Mouse (Mus musculus): ENCODE results near the gene Gm35315.
"Not testable (repeated sequence)": the region's sequence is repeated elsewhere in the genome, so short reads cannot be mapped to it uniquely, and the experiment has no call there.

Gm35315 gene

DNA sequence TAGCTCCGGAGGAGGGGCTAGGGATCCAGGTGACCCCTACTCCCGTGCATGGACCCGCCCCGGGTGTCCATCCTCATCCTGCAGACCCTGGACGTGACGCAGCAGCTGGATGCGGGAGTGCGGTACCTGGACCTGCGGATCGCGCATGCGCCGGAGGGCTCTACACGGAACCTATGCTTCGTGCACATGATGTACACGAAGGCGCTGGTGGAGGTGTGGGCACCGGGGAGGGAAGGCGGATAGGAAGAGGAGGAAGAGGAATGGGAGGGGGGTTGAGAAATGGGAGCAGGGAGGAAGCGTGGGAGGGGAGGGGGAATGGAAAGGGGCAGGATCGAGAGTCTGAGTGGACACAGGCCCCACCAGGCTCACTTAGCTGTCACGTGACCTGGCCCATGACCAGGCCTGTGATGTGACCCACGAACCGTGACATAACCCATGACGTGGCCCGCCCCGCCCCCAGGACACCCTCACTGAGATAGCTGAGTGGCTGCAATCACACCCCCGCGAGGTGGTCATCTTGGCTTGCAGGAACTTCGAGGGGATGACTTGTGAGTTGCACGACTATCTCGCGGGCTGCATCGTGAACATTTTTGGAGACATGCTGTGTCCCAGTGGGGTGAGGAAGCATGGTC is 7.6 kb upstream of the Gm35315 start:
- CTCF ChIA-PET: no interaction called here

DNA sequence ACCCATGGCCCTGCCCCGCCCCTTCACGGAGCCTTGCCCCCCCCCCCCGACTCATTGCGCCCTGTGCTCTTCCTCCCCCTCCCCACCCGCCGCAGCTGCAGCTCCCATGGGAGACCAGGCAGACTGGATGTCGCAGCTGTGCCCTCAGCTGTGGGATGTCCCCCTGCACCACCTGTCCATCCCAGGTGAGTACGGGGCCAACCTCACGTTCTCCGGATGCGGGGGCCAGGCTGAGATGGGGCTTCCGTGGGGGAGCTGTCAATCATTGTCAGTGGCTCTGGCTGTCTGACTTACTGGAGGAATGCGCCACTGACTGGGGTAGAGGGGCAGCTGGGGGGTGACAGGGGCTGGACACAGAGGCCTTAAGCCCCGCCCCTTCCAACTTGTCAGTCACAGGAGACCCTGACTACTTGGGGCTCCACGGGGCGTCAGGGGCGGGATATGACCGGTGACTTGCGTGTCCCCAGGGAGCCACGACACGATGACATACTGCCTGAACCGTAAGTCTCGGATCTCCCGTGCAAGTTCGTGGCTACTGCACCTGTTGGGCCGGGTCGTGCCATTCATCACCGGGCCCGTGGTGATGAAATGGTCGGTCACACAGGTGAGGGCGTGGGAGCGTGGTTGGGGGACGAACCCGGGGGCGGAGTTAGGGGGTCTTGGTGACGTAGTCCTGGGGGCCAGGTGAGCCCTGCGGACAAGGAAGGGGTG is 6.9 kb upstream of the Gm35315 start:
- CTCF ChIA-PET: no interaction called here

DNA sequence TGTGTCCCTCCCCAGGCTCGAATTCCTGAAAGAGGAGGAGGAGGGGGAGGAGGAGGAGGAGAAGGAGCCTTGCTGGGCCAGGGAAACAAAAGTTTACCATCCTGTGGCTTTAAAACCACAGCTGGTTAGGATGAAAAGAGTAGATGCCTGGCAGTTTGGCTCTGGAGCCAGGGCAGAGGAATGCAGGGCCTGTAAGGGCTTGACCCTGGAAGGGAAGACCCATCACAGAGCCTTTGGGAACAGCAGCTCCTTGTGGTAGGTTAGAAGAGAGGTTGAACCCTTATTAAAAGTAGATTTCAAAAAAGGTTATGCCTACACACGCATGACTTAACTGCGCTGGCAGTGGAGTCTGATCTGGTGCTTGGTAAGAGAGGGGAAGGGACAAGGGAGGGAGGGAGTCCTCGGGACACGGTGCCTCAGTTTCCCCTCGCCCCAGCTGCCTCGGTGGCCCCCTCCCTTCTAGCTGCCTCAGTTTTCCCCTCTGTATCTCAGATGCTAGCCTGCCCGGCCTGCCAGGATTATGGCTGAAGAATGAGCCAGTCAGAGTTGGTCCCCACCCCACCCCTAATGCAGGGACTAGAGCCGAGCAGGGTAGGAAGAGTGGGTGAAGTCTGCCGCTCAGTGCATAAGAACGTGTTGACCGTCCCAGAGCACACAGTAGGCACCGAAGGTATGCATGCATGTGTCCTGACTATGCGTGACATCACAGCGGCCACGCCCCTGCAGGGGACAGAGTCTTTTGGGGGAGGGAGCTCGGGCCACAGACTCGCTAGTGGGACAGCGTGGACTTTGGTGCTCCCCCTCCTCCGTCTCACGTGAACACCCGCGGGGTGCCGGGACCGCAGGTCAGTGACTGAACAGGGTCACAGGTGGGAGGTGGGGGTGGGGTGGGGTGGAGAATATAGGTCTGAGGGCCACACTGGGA is 5.7 kb upstream of the Gm35315 start, which contains the start of gene Plcxd1:
Gene Plcxd1, plus strand, starts transcription at position 314 of the 925 bp plus-strand sequence.
- CTCF ChIA-PET: interaction anchor here (0.6 kb wide), 1 partner anchor 393 kb away, joined by 6 read pairs; no protein-coding TSS in a partner anchor

DNA sequence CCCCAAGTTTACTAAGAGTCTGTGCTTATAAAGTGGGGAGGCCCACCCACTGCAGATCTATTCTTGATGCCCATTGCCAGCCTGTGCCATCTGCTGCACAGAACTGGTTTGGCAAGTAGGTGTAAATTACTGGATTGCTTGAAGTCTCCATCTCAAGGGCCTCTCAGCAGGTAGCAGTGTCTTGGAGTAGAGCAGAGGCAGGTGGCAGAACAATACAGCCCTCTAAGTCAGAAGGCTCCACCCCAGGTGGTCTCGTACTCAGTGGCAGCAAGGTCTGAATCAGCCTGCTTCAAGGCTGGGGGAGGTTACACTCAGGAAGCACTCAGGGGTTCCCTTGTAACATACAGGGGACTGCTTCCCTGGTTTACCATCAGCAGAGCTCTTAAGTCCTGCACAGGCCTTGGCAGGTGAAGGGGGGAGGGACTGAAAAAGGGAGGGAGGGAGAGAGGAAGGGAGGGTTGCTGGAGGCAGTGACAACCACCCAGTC is 4.8 kb upstream of the Gm35315 start:
- CTCF ChIA-PET: interaction anchor here (0.6 kb wide), 1 partner anchor 394 kb away, joined by 6 read pairs; no protein-coding TSS in a partner anchor

DNA sequence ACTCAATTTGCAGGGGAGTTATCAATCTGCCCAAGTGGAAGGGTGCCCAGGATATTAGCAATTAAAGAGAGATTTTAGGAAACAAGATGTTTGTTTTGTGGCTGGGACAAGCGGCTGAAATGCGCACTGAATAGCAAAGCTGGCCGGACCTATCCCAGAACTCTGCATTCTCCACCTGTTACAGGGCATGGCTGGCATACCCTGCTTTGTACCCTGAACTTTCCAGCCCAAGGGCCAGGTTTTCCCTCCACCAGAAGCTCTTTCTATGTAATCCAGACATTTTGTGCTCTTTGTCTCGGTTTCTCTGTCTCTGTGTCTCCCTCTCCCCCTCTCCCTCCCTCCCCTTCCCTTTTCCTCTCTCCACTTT is 610 bp upstream of the Gm35315 start:
- CTCF ChIA-PET: no interaction called here

DNA sequence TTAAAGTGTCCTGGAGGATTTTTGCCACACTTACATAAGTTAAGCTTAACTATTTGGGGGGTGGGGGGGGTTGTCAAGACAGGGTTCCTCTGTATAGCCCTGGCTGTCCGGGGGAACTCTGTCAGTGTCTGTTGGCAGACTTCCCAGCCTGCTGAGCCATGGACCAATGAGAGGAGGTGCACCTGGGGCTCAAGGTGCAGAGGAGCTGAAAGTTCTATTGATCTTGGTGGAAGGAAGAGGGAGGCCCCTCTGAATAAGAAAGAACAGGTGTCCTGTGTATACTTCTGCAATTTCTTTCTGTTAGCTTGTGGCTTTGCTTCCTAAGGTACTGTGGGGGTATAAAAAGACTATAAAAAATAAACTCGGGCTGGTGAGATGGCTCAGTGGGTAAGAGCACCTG is 2.7 kb downstream of the Gm35315 start:
- CTCF ChIA-PET: no interaction called here

DNA sequence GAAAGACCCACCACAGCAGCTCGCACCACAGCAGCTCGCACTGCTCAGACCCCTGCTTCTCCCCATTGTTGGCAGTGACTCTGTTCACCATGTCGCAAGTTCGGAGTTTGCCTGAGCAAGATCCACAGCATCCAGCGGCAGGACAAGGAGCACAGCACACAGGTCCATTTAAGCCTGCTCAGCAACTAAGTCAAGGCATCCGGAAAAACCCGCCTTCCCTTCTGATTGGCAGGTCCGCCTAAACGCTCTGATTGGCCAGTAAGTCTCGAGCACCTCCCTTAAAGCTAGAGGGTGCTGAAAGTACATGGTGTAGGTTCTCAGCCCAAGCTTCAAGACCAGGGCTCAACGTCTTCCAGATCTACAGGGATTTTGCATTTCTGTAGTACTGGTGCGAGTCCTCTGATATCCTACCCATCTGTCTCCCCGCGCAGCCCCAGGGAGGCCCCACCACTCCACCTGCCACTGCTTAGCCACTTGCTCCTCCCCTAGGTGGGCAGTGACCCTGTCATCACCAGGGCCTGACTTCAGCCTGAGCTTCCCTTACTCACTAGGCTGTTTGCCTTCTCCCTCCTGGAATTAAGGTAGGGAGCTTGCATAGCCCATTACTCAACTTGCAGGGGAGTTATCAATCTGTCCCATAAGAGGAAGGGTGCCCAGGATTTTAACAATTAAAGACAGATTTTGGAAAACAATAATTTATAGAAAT is 7.9 kb downstream of the Gm35315 start:
- CTCF ChIA-PET: no interaction called here

DNA sequence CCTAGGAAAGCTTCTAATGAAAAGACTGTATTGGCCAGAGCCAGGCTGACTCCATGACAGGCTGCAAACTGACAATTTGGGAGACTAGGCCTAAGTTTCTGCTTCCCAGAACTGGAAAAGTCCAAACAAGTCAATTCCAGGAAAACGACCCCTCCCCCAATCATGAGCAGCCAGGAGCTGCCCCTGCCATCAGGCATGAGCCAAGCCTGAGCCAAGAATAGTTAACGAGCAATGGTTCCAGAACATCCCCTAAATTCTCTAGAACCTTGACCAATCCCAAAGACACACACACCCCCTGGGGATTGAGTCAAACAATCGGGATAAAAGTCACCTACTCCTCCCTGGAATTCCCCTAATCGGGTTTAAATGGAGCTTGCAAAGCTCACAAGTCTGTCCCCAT is 11.3 kb downstream of the Gm35315 start:
- CTCF ChIA-PET: interaction anchor here (0.6 kb wide), 1 partner anchor 1848 kb away, joined by 3 read pairs; no protein-coding TSS in a partner anchor

DNA sequence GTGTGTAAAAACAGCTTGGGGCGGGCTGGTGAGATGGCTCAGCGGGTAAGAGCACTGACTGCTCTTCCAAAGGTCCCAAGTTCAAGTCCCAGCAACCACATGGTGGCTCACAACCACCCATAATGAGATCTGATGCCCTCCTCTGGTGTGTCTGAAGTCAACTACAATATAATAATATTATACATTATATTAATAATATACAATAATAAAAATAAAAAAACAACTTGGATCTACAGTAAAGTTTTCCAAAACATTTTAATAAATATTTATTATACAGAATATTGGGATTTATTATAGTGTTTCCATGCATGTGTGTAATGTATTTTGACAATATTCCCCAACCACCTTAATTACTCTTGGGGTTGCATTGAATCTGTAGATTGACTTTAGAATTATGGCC is 21.8 kb downstream of the Gm35315 start, which contains the start of gene Gm17655:
Gene Gm17655, minus strand, starts transcription at position 101 of the 400 bp plus-strand sequence.
- CTCF ChIA-PET: not testable (repeated sequence)

DNA sequence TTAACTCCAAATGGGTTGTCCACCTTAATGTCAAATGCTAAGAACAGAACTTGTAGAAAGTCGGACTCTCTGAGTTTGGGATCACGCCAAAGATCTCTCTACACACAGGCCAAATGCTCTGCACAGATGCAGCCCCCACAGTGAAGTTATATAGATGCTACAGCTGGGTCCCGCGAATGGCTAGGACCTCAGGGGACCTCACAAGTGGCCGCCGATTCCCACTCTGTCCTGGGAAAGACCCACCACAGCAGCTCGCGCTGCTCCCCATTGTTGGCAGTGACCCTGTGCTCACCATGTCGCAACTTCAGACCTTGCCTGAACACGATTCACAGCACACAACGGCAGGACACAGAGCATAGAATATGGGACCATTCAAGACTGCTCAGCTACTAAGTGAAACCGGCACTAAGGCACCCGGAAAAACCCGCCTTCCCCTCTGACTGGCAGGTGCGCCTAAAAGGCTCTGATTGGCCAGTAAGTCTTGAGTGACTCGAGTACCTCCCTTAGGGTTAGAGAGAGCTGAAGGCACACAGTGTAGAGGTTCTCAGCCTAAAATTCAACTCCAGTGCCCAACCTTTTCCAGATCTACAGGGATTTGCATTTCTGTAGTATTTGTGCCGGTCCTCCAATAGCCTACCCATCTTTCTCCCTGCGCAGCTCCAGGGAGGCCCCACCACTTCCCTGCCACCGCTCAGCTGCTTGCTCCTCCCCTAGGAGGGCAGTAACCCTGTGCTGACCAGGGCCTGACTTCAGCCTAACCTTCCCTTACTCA is 36.4 kb downstream of the Gm35315 start:
- CTCF ChIA-PET: interaction anchor here (0.6 to 0.9 kb wide), 2 partner anchors 50 to 498 kb away, joined by 3 read pairs; no protein-coding TSS in a partner anchor

All from spleen, embryonic (tissue).